Mouse (Mus musculus): ENCODE measurements at regions not wholly inside any gene's neighbourhood (a gene's known extent, or its start where the extent isn't known, plus 50 kb on each side); places are given as distances from the start of the nearest gene placed in this dataset.

DNA sequence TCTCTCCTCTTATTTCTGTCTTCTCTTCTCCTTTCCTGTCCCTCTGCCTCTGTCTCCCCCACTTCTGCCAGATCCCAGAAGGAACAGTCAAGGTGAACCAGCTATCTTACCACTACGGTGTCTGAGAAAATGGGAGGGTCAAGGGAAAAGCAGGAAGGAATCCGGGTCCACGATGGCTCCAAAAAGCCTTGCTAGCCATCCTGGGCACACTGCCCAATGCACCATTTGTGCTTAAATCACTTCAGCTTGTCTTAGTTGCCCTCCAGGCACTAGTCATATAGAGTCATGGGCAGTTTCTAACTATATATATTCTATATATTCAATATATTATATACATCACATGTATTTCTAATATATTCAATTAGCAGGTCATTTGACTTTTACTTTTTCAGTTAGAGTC lies 333.1 kb downstream of the En1 start:
- TF ChIP-seq CTCF (IDR thresholded peaks at IDR 0.05; ENCODE audit: low read depth, low read length) (no peak), POLR2A (IDR thresholded peaks at IDR 0.05; ENCODE audit: borderline replicate concordance, low read depth, low read length) (no peak)
- H3K4me1 ChIP-seq (ENCODE audit: control insufficient read depth, insufficient read depth, low read length) = no peaks in the 10 kb centered on the region

DNA sequence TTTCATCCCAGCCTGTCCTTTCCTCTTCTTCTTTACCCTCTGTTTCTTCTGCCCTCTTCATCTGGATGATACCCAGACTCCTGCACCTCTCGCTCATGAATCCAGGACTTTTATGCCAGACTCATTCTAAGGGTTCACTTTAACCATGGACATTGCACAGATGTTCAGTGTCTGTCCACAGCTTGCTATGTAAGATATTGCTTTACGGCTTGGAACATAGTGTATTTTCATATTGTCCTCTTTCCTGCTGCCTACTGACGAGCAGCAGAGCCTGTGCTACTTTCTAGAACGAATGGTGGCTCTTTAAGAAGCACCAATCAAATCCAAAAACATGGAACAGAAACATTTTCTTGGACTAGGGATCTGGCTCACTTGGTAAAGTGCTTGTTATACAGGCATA lies 341.5 kb downstream of the En1 start:
- Histone ChIP-seq H3K27ac (ENCODE audit: insufficient read depth, low read depth, low read length) (no peak overlapping the region), H3K4me3 (ENCODE audit: insufficient read depth, low read length) (no peak overlapping the region), H3K4me1 (ENCODE audit: control insufficient read depth, insufficient read depth, low read length) (no peaks in the 10 kb centered on the region)
- TF ChIP-seq CTCF (IDR thresholded peaks at IDR 0.05; ENCODE audit: low read depth, low read length) (no peak), POLR2A (IDR thresholded peaks at IDR 0.05; ENCODE audit: borderline replicate concordance, low read depth, low read length) (no peak)

More for the DNA sequence above, 333.1 kb downstream of the En1 start:
- no peak overlapping the region for H3K4me3 ChIP-seq (ENCODE audit: insufficient read depth, low read length)
- H3K27ac ChIP-seq (ENCODE audit: insufficient read depth, low read depth, low read length) = no peak overlapping the region

DNA sequence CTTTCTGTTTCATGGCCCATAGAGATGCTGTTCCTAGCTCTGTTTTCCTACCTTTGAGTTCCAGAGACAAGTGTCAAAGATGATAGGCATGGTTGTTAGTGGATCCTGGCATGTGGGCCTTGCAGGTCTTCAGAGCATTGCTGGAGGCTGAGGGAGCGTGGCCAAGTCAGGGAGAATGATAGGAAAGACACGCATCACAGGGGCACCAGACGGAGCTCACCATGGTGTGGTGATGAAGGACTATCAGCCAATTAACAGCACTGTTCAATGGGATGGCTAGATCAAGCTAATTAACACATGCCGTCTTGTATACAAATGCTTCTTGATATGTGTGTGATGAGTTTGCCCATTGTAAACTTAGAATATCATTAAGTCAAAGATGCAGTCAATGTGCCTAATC lies 344.1 kb downstream of the En1 start:
- TF ChIP-seq POLR2A (IDR thresholded peaks at IDR 0.05; ENCODE audit: borderline replicate concordance, low read depth, low read length) = no peak
- H3K27ac ChIP-seq (ENCODE audit: insufficient read depth, low read depth, low read length) = no peak overlapping the region
- no peaks in the 10 kb centered on the region for H3K4me1 ChIP-seq (ENCODE audit: control insufficient read depth, insufficient read depth, low read length)
- H3K4me3 ChIP-seq (ENCODE audit: insufficient read depth, low read length) = no peak overlapping the region

DNA sequence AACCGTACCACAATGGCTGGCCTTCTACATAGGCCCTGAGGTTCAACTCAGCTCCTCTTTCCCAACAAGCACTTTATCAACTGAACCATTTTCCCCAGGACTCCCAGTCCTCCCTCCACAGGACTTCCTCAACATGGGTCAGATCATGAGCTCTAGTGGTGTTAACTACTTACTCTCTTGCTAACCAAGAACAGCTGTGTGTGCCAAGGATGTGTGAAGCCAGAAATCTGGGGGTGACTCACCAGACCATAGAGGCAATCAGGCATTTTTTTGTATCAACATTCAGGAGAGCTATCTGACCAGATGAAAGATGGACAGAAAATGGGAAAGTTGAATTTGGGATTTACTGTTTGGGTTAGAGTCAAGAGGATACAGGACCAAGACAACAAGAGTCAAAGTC lies 359.0 kb downstream of the En1 start:
- Histone ChIP-seq H3K4me1 (ENCODE audit: control insufficient read depth, insufficient read depth, low read length) (no peaks in the 10 kb centered on the region), H3K27ac (ENCODE audit: insufficient read depth, low read depth, low read length) (no peak overlapping the region), H3K4me3 (ENCODE audit: insufficient read depth, low read length) (no peak overlapping the region)
- no peak for TF ChIP-seq CTCF (IDR thresholded peaks at IDR 0.05; ENCODE audit: low read depth, low read length)
- TF ChIP-seq POLR2A (IDR thresholded peaks at IDR 0.05; ENCODE audit: borderline replicate concordance, low read depth, low read length) = no peak

DNA sequence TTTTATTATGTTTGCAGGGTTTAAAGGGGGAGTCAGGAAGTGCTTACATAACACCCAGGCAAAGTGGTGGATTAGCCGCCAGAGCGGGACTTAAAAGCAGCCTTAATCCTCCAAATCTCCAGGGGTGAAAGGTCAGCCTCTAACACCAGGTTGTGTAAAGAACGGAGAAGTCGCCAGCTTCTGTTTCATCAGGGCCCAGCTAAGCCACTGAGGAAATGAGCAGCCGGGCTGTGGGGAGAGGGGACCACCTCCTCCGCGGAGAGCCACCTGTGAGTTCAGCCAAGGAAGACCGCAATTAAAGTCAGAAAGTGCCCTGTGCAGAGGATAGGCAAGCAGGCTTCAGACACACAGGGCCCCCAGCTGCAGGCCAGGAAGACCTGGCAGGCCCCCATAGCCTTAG lies 359.8 kb downstream of the En1 start:
- no peak overlapping the region for H3K27ac ChIP-seq (ENCODE audit: insufficient read depth, low read depth, low read length)
- H3K4me1 ChIP-seq (ENCODE audit: control insufficient read depth, insufficient read depth, low read length) = no peaks in the 10 kb centered on the region
- no peak overlapping the region for H3K4me3 ChIP-seq (ENCODE audit: insufficient read depth, low read length)
- TF ChIP-seq POLR2A (IDR thresholded peaks at IDR 0.05; ENCODE audit: borderline replicate concordance, low read depth, low read length) (no peak), CTCF (IDR thresholded peaks at IDR 0.05; ENCODE audit: low read depth, low read length) (no peak)

DNA sequence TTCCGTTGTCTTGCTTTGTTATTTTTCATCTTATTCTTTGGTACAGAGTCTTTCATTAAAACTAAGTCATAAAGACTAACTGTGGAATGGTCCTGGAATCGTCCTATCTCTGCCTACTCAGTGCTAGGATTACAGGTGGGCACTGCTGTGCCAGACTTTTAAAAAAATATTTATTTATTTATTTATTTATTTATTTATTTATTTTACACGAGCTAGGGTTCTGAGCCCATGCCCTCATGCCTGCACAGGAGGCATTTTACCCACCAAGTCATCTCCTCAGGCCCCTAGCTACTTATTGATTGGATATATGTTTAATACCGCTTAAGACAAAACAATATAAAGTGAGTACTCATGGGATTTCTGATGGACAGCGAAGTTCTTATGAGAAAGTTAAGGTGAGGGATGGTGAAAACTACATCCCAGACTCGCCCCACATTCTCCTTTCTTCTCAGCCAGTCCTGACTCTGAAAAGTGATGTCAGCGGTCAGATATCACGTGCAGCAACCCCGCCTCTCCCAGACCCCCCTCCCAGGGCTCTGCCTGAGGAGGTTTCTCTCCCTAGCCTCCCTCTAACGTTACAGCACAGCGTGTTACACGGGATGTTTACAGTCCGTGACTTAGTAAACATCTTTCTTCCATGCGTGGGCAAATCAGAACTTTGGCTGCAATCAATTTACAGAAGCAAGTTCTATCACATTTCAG lies 361.4 kb downstream of the En1 start:
- Histone ChIP-seq H3K27ac (ENCODE audit: insufficient read depth, low read depth, low read length) (no peak overlapping the region), H3K4me1 (ENCODE audit: control insufficient read depth, insufficient read depth, low read length) (no peaks in the 10 kb centered on the region), H3K4me3 (ENCODE audit: insufficient read depth, low read length) (no peak overlapping the region)
- TF ChIP-seq POLR2A (IDR thresholded peaks at IDR 0.05; ENCODE audit: borderline replicate concordance, low read depth, low read length) (no peak), CTCF (IDR thresholded peaks at IDR 0.05; ENCODE audit: low read depth, low read length) (no peak)

DNA sequence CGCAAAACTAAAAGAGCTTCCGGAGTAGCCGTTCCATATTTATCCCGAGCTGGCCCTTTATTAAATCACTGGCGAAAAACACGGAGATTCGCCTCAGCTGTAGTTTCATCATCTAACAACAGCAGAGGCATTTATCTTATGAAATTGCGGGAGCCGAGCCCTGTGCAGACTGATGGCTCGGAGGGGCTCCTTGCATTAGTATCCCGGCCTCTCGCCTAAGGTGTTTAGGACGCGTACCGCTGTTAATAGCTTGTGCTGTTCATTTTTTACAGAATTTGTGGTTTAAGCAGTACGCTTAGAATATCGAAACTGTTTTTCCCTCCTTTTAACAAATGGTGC lies 361.9 kb downstream of the En1 start:
- H3K4me1 ChIP-seq (ENCODE audit: control insufficient read depth, insufficient read depth, low read length) = no peaks in the 10 kb centered on the region
- TF ChIP-seq POLR2A (IDR thresholded peaks at IDR 0.05; ENCODE audit: borderline replicate concordance, low read depth, low read length) (no peak), CTCF (IDR thresholded peaks at IDR 0.05; ENCODE audit: low read depth, low read length) (no peak)
- H3K4me3 ChIP-seq (ENCODE audit: insufficient read depth, low read length) = no peak overlapping the region
- no peak overlapping the region for H3K27ac ChIP-seq (ENCODE audit: insufficient read depth, low read depth, low read length)

DNA sequence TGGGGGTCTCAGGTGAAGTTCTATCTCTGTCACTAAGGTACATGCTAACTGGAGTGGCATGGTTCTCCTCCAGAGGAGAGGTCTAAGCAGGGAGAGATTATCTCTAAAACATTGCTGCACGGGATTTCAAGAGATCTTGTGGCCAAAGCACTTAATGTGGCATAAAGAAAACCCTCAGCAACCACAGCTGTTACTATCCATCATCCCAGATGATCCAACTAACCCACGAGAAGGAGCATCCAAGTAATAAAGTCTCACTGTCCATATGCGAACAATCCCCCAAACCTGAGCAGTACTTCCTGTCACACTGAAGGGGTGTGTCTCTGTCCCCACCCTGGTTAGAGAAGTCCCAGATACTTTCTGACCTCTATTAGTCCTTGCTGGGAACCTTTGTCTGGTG lies 363.9 kb downstream of the En1 start:
- H3K27ac ChIP-seq (ENCODE audit: insufficient read depth, low read depth, low read length) = no peak overlapping the region
- no peaks in the 10 kb centered on the region for H3K4me1 ChIP-seq (ENCODE audit: control insufficient read depth, insufficient read depth, low read length)
- no peak overlapping the region for H3K4me3 ChIP-seq (ENCODE audit: insufficient read depth, low read length)
- TF ChIP-seq CTCF (IDR thresholded peaks at IDR 0.05; ENCODE audit: low read depth, low read length) = no peak

DNA sequence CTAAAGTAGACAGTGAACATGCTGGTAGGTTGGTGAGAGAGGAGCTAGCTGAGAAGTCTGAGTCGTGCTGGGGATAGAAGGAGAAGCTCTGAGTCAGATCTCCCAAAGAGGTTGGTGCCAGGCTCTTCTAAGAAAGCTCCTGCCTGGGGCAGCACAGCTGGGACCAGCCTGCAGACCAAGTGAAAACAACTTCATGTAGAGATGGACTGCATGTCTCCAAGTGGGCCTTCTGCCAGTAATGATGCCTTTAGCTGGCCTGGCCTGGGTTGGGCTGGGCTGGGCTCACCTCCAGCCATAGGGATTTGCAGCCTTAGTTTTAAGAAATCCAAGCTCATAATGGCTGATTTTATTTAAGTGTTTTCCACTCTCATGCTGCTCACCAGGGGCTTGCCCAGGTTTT lies 357.7 kb downstream of the Insig2 start:
- TF ChIP-seq POLR2A (IDR thresholded peaks at IDR 0.05; ENCODE audit: borderline replicate concordance, low read depth, low read length) (no peak), CTCF (IDR thresholded peaks at IDR 0.05; ENCODE audit: low read depth, low read length) (no peak)
- Histone ChIP-seq H3K4me3 (ENCODE audit: insufficient read depth, low read length) (no peak overlapping the region), H3K27ac (ENCODE audit: insufficient read depth, low read depth, low read length) (no peak overlapping the region), H3K4me1 (ENCODE audit: control insufficient read depth, insufficient read depth, low read length) (no peaks in the 10 kb centered on the region)

DNA sequence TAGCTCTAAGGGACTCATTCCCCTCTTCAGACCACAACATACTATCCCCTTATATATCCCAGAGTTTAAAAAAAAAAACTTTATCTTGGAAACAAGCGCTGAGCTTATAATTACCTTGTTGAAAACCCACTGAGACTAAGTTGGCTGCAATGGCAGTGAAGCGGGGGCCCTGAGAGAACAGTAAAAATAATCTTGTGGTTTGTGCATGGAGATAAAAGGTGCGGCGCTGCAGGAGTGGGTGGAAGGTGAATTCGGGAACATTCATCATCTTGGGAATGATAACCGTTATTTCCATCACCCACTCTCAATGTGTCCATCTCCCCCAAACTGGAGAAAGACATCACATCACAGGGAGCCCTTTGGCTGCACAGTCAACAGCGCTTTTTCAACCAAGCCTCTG lies 327.9 kb downstream of the Insig2 start:
- TF ChIP-seq POLR2A (IDR thresholded peaks at IDR 0.05; ENCODE audit: borderline replicate concordance, low read depth, low read length) = no peak
- TF ChIP-seq CTCF (IDR thresholded peaks at IDR 0.05; ENCODE audit: low read depth, low read length) = no peak
- Histone ChIP-seq H3K4me3 (ENCODE audit: insufficient read depth, low read length) (no peak overlapping the region), H3K27ac (ENCODE audit: insufficient read depth, low read depth, low read length) (no peak overlapping the region), H3K4me1 (ENCODE audit: control insufficient read depth, insufficient read depth, low read length) (no peaks in the 10 kb centered on the region)

DNA sequence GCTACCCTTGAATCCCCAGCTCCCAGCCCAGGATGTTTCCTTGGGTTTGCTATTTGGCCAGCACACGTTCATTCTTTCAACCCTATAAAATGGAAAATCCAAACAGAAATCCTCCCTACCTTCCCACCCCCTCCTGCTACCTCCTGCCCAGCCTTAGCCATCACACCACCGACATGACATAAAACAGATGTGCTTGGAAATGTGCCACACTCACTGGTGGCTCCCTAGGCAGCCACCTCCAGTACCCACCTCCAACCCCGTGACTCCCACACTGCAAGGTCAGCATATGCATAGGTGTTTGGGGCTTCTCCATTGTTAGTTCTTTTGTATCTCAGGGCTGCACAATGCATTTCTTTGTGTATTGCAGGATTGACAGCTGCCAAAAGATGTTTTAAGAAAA lies 327.2 kb downstream of the Insig2 start:
- TF ChIP-seq POLR2A (IDR thresholded peaks at IDR 0.05; ENCODE audit: borderline replicate concordance, low read depth, low read length) = no peak
- TF ChIP-seq CTCF (IDR thresholded peaks at IDR 0.05; ENCODE audit: low read depth, low read length) = no peak
- H3K4me3 ChIP-seq (ENCODE audit: insufficient read depth, low read length) = no peak overlapping the region

More for the DNA sequence above, 327.2 kb downstream of the Insig2 start:
- H3K4me1 ChIP-seq (ENCODE audit: control insufficient read depth, insufficient read depth, low read length) = no peaks in the 10 kb centered on the region
- no peak overlapping the region for H3K27ac ChIP-seq (ENCODE audit: insufficient read depth, low read depth, low read length)

Data from bone marrow macrophage, adult 2 months (primary cell).